8 mouse cellular contexts compared by ENCODE assay signal in the genomic region with DNA sequence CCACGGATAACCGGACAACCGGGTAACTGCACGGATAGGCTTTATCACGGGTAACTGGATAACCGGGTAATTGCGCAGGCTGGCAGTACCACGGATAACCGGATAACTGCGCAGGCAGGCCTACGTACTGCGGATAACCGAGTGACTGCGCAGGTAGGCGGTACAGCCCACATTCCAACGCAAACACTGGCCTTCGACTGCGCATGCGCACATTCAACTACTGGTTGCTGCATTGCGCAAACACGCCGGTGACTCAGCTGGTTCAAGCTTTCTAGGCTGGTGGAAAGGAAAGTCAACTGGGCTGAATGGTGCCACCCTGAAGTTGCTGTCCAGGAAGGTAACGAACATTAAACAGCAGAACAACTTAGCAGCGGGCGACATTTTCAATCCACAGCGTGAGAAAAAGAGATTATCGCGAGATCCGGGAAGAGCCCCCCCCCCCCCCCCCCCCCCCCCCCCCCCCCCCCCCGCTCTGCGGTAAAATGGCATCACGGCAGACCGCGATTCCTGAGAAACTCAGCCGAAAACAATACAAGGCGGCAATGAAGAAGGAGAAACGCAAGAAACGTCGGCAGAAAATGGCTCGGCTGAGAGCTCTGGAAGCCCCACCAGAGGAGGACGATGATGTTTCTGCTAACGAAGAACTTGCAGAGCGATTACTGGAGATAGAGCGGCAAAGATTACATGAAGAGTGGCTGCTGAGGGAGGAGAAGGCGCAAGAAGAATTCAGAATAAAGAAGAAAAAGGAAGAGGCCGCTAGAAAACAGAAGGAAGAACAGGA. TPM values are rescaled to one million over a fixed set of nuclear protein-coding genes. Genes with fewer than 3 reads are reported as not detected.
A peak's percentile ranks its signal among the peaks of the same experiment; 100 is the strongest.
DNase-seq lines count a peak whose midpoint lies in the region; ATAC-seq lines count a peak whose summit lies in the region.

No protein-coding gene starts in this region.

- peak; percentile 86 for DNase-seq in adrenal gland, postnatal 14 days
- peak; percentile 75 for DNase-seq in embryo, embryonic 9.5 days (ENCODE audit: extremely low spot score)
- DNase-seq in gastrocnemius, postnatal 36 days: peak; percentile 69 to 82
- DNase-seq in left cerebral cortex, postnatal 4 days: peak; percentile 74
- peak; percentile 96 for DNase-seq in midbrain, embryonic 11.5 days (ENCODE audit: low spot score, missing footprints)
- peak; percentile 74 for DNase-seq in right cerebral cortex, postnatal 4 days
- peak; percentile 79 for DNase-seq in yolk sac, embryonic 10.5 days (ENCODE audit: low spot score)

- peak overlapping the region; percentile 65 for H3K4me2 ChIP-seq in intestine, embryonic 15.5 days (replicated peaks)
- H3K4me2 ChIP-seq in midbrain, embryonic 11.5 days: peak overlapping the region; percentile 80

- 49% methylated on average over 43 of the region's 46 CpGs for WGBS in intestine, embryonic 15.5 days
- 46% methylated on average over 44 of the region's 46 CpGs for WGBS in midbrain, embryonic 11.5 days

- peak; percentile 71 for ATAC-seq in intestine, embryonic 15.5 days
- ATAC-seq in midbrain, embryonic 11.5 days (ENCODE audit: low FRiP score): peak; percentile 79

- H3K9ac ChIP-seq in intestine, embryonic 15.5 days: peak overlapping the region; percentile 54
- peak overlapping the region; percentile 67 for H3K9ac ChIP-seq in midbrain, embryonic 11.5 days (ENCODE audit: low read length)

- peaks cover 3% of the 10 kb centered on the region; the same call in 1 of the 2 replicates for H3K36me3 ChIP-seq in intestine, embryonic 15.5 days
- peaks cover 7% of the 10 kb centered on the region; the same call in 1 of the 2 replicates for H3K36me3 ChIP-seq in midbrain, embryonic 11.5 days (ENCODE audit: control insufficient read depth, insufficient read depth, low read length)

- peaks cover 4% of the 10 kb centered on the region; the same call in 1 of the 2 replicates for H3K4me1 ChIP-seq in intestine, embryonic 15.5 days (replicated peaks)
- H3K4me1 ChIP-seq in midbrain, embryonic 11.5 days (ENCODE audit: control insufficient read depth, insufficient read depth, low read length): peaks cover 8% of the 10 kb centered on the region; the same call in 1 of the 2 replicates

- peak overlapping the region; percentile 79 for H3K27ac ChIP-seq in intestine, embryonic 15.5 days
- H3K27ac ChIP-seq in midbrain, embryonic 11.5 days (ENCODE audit: low read depth, low read length): no peak overlapping the region

- intact Hi-C loops in gastrocnemius, postnatal 36 days (cut with DNase I): loop anchor here (5.0 kb wide), 1 partner anchor 341 kb away; no protein-coding TSS in a partner anchor
- intact Hi-C loops in left cerebral cortex, postnatal 4 days (cut with DNase I): no loop called here

- H3K27me3 ChIP-seq in intestine, embryonic 15.5 days (replicated peaks): no peaks in the 10 kb centered on the region
- H3K27me3 ChIP-seq in midbrain, embryonic 11.5 days (ENCODE audit: control insufficient read depth, insufficient read depth, low read length): no peaks in the 10 kb centered on the region

- peak overlapping the region; percentile 52 for H3K4me3 ChIP-seq in intestine, embryonic 15.5 days (replicated peaks)
- H3K4me3 ChIP-seq in midbrain, embryonic 11.5 days (ENCODE audit: low read depth, low read length): peak overlapping the region; percentile 54

- no peaks in the 10 kb centered on the region for H3K9me3 ChIP-seq in intestine, embryonic 15.5 days
- peaks cover 13% of the 10 kb centered on the region for H3K9me3 ChIP-seq in midbrain, embryonic 11.5 days (ENCODE audit: control insufficient read depth, low read length)

RNA-seq across cellular contexts. Expression of a gene that starts 1.1 kb away (rescaled TPM):
- total RNA-seq in adrenal gland, postnatal 14 days (2021): 25.6 and 28.3 TPM in 2 replicates
- 10 to 100 TPM; 11.2 to 17.6 TPM for total RNA-seq in gastrocnemius, postnatal 36 days (2021)
- 2.4 and 2.9 TPM in 2 replicates for polyA plus RNA-seq in intestine, embryonic 15.5 days (2015; fragmentation: Nextera tagmentation; extraction: Ambion mirVana)
- total RNA-seq in left cerebral cortex, postnatal 4 days (2021): 10 to 100 TPM; 28.8 to 33.1 TPM
- polyA plus RNA-seq in midbrain, embryonic 11.5 days (2014; fragmentation: Nextera tagmentation; extraction: Ambion mirVana): 4.3 and 5.3 TPM in 2 replicates

RNA-seq across cellular contexts. Expression of a gene that starts 9.0 kb away (rescaled TPM):
- total RNA-seq in adrenal gland, postnatal 14 days (2021): 27.5 and 33.1 TPM in 2 replicates
- 1 to 10 TPM in 1 of 2 experiments, not detected in 1; 1.5 TPM for total RNA-seq in gastrocnemius, postnatal 36 days (2021)
- polyA plus RNA-seq in intestine, embryonic 15.5 days (2015; fragmentation: Nextera tagmentation; extraction: Ambion mirVana): 13.1 and 16.2 TPM in 2 replicates
- total RNA-seq in left cerebral cortex, postnatal 4 days (2021): 1 to 10 TPM; 2.2 to 2.9 TPM
- polyA plus RNA-seq in midbrain, embryonic 11.5 days (2014; fragmentation: Nextera tagmentation; extraction: Ambion mirVana): 5.2 and 5.6 TPM in 2 replicates

RNA-seq across cellular contexts. Expression of a gene that starts 9.2 kb away (rescaled TPM):
- 102 and 105 TPM in 2 replicates for total RNA-seq in adrenal gland, postnatal 14 days (2021)
- 100 to 1,000 TPM in 1 of 2 experiments, 10 to 100 TPM in 1; 97.4 to 102 TPM for total RNA-seq in gastrocnemius, postnatal 36 days (2021)
- 375 and 384 TPM in 2 replicates for polyA plus RNA-seq in intestine, embryonic 15.5 days (2015; fragmentation: Nextera tagmentation; extraction: Ambion mirVana)
- total RNA-seq in left cerebral cortex, postnatal 4 days (2021): 10 to 100 TPM; 60.6 to 68.7 TPM
- polyA plus RNA-seq in midbrain, embryonic 11.5 days (2014; fragmentation: Nextera tagmentation; extraction: Ambion mirVana): 432 and 437 TPM in 2 replicates

RNA-seq across cellular contexts. Expression of a gene that starts 17.4 kb away (rescaled TPM):
- total RNA-seq in adrenal gland, postnatal 14 days (2021): 210 and 212 TPM in 2 replicates
- 10 to 100 TPM; 88.5 to 98.1 TPM for total RNA-seq in gastrocnemius, postnatal 36 days (2021)
- polyA plus RNA-seq in intestine, embryonic 15.5 days (2015; fragmentation: Nextera tagmentation; extraction: Ambion mirVana): 256 and 268 TPM in 2 replicates
- total RNA-seq in left cerebral cortex, postnatal 4 days (2021): 100 to 1,000 TPM; 194 to 197 TPM
- polyA plus RNA-seq in midbrain, embryonic 11.5 days (2014; fragmentation: Nextera tagmentation; extraction: Ambion mirVana): 448 and 476 TPM in 2 replicates

RNA-seq across cellular contexts. Expression of a gene that starts 34.4 kb away (rescaled TPM):
- total RNA-seq in adrenal gland, postnatal 14 days (2021): 40.7 and 45.5 TPM in 2 replicates
- total RNA-seq in gastrocnemius, postnatal 36 days (2021): 1 to 10 TPM; 1.8 to 2.8 TPM
- 1.5 and 1.8 TPM in 2 replicates for polyA plus RNA-seq in intestine, embryonic 15.5 days (2015; fragmentation: Nextera tagmentation; extraction: Ambion mirVana)
- 1 to 10 TPM; 3.9 to 4.3 TPM for total RNA-seq in left cerebral cortex, postnatal 4 days (2021)
- 3.8 and 4.0 TPM in 2 replicates for polyA plus RNA-seq in midbrain, embryonic 11.5 days (2014; fragmentation: Nextera tagmentation; extraction: Ambion mirVana)
